Mouse (Mus musculus) lung, adult 2 months (tissue): ENCODE measurements around the gene Abl2.

Experiments used
- CTCF ChIP-seq: fragments of 200-500 bp; IDR thresholded peaks from 2 replicates; pipeline ENCODE4 v1.5.1; 2011; ENCODE audit warnings: mild to moderate bottlenecking, low read length, control low read depth; ENCODE audit not compliant: insufficient read depth
- POLR2A ChIP-seq: fragments of 200-500 bp; IDR thresholded peaks from 2 replicates; pipeline ENCODE4 v1.6.1; 2011; ENCODE audit warnings: low read depth, mild to moderate bottlenecking, control low read depth, low read length, borderline replicate concordance; ENCODE audit errors: extremely low read depth

GRCm38 (mm10) chr1:156629984-156630383 is 71.4 kb downstream of the Abl2 start:
- TF ChIP-seq CTCF (no peak), POLR2A (no peak)
